ENCODE assay signal across 8 mouse cellular contexts in the genomic region with DNA sequence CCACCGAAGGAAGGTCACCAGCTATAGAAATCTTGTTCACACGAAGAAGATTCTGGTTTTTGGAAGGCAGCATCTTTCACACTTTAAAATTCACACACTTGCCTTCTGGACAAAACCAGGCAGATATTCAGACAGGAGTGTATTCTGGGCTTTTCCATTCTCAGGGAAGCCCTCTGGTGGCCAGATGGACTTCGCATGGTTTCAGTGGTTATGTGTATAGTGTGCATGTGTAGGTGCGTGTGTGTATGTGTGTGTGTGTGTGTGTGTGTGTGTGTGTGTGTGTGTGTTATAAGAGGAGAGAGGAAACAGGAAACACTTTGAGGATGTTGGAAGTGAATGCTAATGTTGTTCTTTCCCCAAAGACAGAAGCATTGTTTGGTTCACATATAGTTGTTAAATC.
DNase-seq lines count a peak whose midpoint lies in the region; ATAC-seq and TF ChIP-seq lines count a peak whose summit lies in the region.

No protein-coding gene starts in this region.

- intact Hi-C loops in heart, postnatal 25 days (cut with DNase I): loop anchor here (2.0 to 10.0 kb wide), 4 partner anchors 316 to 802 kb away; no protein-coding TSS in a partner anchor
- intact Hi-C loops in gastrocnemius, adult 2 months (cut with DNase I): loop anchor here (2.0 to 10.0 kb wide), 3 partner anchors 320 to 720 kb away; a partner anchor contains a TSS

- no peak overlapping the region for H3K27ac ChIP-seq in cerebellum, adult 2 months (ENCODE audit: insufficient read depth, low read length)
- no peak overlapping the region for H3K27ac ChIP-seq in gastrocnemius, adult 2 months

- H3K4me1 ChIP-seq in cerebellum, adult 2 months (ENCODE audit: control insufficient read depth, insufficient read depth, low read length): no peaks in the 10 kb centered on the region

- 46% methylated on average over 4 of the region's 4 CpGs for WGBS in cerebellum, adult 2 months

- DNase-seq in heart, adult 11 months: peak; percentile 58
- DNase-seq in heart, postnatal 25 days (ENCODE audit: low spot score): no peak
- DNase-seq in cerebellum, adult 2 months: peak; percentile 68 to 77
- peak; percentile 50 for DNase-seq in gastrocnemius, adult 2 months
- peak; percentile 82 for DNase-seq in kidney, postnatal 10 days
- peak; percentile 69 for DNase-seq in lung, postnatal 25 days (ENCODE audit: low spot score)
- peak; percentile 12 to 24 for DNase-seq in spleen, postnatal 14 days (ENCODE audit: low spot score in 2 of 2)

- ATAC-seq in CD4-positive, CD25-positive, alpha-beta regulatory T cell, adult 4 months: peak; percentile 84

- H3K27me3 ChIP-seq in cerebellum, adult 2 months (ENCODE audit: control insufficient read depth, insufficient read depth, low read length): no peaks in the 10 kb centered on the region

- TF ChIP-seq POLR2A in cerebellum, adult 2 months (IDR thresholded peaks at IDR 0.05; ENCODE audit: borderline replicate concordance, insufficient read depth, low read length): no peak

- no peak overlapping the region for H3K4me3 ChIP-seq in cerebellum, adult 2 months (replicated peaks; ENCODE audit: insufficient read depth, low read depth, low read length)
- no peak overlapping the region for H3K4me3 ChIP-seq in gastrocnemius, adult 2 months

- TF ChIP-seq CTCF in cerebellum, adult 2 months (IDR thresholded peaks at IDR 0.05; ENCODE audit: borderline replicate concordance, insufficient read depth, low read depth, low read length): peak; percentile 64; the same call in 1 of the 2 replicates
- TF ChIP-seq CTCF in gastrocnemius, adult 2 months (IDR thresholded peaks at IDR 0.05): peak; percentile 57
